Mouse (Mus musculus) adrenal gland (tissue): ENCODE data around the gene Xpo4.

Experiments
- intact Hi-C: fragments of 180-260 bp; cut with DNase I; formaldehyde crosslinking; loops from one replicate; pipeline ENCODE4 v1.15.1; 2025
- long read RNA-seq, 2 experiments: library from polyadenylated mRNA; unstranded; transcript quantifications; one replicate each; pipeline ENCODE4 v2.0.0; 2020; ENCODE audit warnings: borderline replicate concordance in 1 of 2; ENCODE audit not compliant: insufficient replicate concordance in 1 of 2

The Xpo4 gene
- long read RNA-seq, experiment 1, partial matches to known transcripts, result 0 of 5 reads
- long read RNA-seq, experiment 1, other reads (novel, unspliced or antisense), result 1 of 5 reads
- long read RNA-seq, experiment 2, partial matches to known transcripts, result 0 of 3 reads
- long read RNA-seq, experiment 2, other reads (novel, unspliced or antisense), result 0 of 3 reads

- intact Hi-C loops, result no loop called here
These were observed at the start of gene Xpo4 for GRCm38 (mm10) chr14:57664822-57665627. Gene Xpo4 (minus strand): TSS chr14:57665430.

DNA sequence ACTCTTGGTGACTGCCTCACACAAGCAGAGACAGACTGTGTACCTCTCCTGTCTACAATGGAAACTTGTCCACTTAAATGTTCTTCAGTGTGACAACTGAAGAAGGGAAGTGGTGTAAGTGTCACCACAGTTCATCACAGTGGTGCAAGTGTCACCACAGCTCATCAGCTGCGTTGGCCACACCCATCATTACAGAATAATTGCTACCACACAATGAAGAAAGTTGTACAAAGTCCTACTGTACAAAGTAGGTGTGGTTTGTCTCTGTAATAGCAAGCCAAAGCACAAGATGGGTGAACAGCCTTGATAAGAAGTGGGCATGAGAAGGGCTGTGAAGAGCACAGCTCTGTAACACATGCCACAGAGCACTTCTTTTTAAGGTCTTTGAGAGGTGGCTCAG is 47.7 kb upstream of the Xpo4 start:
- intact Hi-C loops, result no loop called here

- intact Hi-C loops, result no loop called here
These were observed 45.8 kb upstream of the Xpo4 start for GRCm38 (mm10) chr14:57711059-57711458.

DNA sequence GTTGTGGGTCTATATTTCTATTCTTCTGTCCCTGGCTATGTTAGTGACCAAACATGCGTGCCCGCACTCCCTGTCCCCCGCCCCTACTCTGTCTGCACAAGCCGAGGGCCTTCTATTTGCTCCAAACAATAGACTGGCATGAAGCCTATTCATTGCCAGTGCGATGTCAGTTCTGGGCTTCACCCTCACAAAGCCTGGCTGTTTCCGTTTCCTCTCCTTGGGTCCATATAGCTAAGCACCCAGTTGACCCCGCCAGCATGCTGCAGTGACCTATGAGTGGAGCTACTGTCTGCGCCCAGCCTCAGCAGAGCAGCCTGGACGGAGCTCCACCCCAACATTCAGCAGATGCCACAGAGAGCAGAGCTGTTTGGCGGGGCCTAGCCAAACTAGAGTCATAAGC is 43.9 kb upstream of the Xpo4 start:
- intact Hi-C loops, result no loop called here

- intact Hi-C loops, result no loop called here
These were observed 43.4 kb upstream of the Xpo4 start for GRCm38 (mm10) chr14:57708580-57708979.

- intact Hi-C loops, result no loop called here
These were observed 42.1 kb upstream of the Xpo4 start for GRCm38 (mm10) chr14:57707100-57707893.

- intact Hi-C loops, result no loop called here
These were observed 41.5 kb upstream of the Xpo4 start for GRCm38 (mm10) chr14:57706760-57707099.

DNA sequence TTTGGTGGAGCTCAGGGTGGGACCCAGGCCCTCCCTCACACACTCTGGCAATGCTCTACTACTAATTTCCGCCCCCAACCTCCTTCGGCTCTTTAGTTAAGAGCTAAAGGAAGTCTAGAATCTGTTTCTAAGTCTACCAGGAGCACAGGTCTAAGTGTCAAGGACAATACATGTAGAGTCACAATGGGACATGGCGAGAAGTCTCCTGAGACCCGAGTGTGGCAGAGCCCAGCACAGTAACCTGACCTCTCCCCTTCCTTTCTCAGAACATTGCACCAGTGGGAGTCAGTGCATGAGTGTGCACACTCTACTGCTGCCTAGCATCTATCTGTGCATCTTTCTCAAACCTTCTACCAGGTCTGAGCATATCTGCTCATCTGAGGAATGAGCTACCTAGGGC is 40.5 kb upstream of the Xpo4 start:
- intact Hi-C loops, result no loop called here

GRCm38 (mm10) chr14:57705075-57705474 is 39.8 kb upstream of the Xpo4 start:
- intact Hi-C loops, result no loop called here

DNA sequence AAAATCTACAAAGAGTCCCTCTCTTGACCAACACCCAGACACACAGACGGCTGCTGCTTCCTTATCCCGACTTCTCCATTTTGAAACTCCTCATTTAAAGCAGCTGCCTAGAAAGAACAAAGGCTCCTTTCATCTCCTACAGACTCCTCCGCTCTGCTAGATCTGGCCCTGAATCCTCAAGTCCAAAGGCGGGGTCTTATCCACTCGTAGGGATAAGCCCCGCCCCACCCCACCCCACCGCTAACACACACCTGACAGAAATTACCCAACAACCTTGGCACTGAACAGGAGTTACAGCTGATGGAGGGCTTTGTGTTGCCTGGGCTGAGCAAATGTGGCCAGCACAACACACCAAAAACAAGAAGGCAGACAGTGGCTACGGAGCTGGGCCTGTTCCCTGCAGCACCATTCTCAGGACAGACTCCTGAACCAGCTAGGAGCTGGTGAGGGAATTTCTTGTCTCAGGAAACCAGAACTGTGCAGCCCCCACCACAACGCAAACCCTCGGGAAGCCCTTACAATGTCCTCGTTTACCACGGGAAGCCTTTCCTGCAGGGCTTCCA is 36.8 kb upstream of the Xpo4 start:
- intact Hi-C loops, result no loop called here

- intact Hi-C loops, result loop anchor here (5.0 kb wide), 1 partner anchor 38 kb away; no protein-coding TSS in a partner anchor
These were observed 34.3 kb upstream of the Xpo4 start for GRCm38 (mm10) chr14:57699461-57699970.

DNA sequence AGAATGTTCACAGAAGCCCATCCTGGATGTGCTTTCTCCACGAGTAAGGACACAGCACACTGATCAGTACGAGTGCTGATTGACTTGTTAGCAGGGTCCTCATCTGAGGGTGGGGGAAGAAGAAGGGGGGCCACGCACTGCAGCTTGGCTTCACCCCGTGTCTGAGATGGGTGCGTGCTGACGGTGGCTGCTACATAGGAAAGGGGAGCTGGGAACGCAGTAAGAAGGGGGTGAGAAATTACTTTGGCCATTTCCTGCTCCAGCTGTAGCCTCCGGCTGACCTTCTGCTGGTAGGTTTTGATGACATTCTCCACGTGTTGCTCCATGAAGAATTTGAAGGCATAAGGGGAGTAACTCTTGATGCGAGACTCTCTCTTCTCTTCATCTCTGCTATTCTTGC is 33.8 kb upstream of the Xpo4 start:
- intact Hi-C loops, result loop anchor here (5.0 kb wide), 1 partner anchor 38 kb away; no protein-coding TSS in a partner anchor

- intact Hi-C loops, result loop anchor here (5.0 kb wide), 1 partner anchor 41 kb away; no protein-coding TSS in a partner anchor
These were observed 30.8 kb upstream of the Xpo4 start for GRCm38 (mm10) chr14:57696066-57696465.

DNA sequence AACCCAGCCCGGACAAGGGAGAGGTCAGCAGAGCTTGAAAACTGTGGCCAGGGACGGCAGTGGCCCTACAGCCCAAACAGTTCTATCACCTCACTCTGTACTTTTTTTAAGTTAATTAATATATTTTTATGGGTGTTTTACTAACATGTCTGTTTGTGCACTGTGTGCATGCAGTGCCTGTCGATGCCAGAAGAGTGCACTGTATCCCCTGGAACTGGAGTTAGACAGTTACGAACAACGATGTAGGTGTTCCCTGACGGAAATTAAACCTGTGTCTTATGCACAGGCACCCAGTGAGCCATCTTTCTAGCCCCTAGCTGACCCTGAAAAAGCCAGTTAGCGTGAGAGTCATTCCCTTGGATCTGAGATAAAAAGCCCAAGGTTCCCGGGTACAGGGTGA is 30.3 kb upstream of the Xpo4 start:
- intact Hi-C loops, result loop anchor here (5.0 kb wide), 1 partner anchor 42 kb away; no protein-coding TSS in a partner anchor

- intact Hi-C loops, result no loop called here
These were observed 29.0 kb upstream of the Xpo4 start for GRCm38 (mm10) chr14:57694246-57694645.

DNA sequence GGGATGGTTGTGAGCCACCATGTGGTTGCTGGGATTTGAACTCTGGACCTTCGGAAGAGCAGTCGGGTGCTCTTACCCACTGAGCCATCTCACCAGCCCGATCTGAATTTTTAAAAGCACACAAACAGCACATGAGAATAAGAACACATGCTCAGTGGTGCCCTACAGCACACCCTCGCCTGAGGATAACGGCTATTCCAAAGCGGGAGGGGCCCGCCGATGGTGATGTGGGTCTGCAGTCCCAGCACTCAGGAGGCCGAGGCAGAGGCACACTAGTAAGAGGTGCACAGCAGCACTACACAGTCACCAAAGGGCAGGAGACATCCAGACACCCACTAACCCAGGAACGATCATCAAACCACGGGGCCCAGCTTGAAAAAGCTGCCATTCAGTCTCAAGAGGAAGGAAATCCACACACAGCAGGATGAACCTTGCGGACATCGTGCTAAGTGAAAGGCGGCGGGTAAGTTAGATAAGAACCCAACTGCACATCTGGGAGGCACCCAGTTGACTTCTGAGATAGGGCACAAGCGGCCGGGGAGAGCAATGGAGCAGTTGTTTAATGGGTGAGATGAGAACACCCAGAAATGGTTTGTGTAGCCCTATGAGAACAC is 27.4 kb upstream of the Xpo4 start:
- intact Hi-C loops, result no loop called here

DNA sequence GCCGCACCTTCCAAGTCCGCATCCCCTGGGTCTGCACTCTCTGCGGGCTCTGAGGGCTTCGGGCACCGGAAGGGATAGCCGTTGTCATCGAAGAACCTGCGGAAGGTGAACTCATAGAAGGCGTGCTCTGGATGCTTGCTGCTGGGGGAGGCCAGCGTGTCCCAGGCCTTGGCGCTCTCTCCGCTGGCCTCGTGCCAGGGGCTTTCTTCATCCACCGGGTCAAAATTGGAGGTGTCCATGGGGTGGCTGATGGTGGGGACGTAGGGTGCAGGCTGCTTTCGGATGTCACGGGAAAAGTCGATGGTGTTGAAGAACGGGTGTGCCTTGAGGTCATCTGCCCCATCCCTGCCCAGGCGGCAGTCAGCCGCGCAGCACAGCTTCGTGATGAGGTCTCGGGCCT is 26.1 kb upstream of the Xpo4 start:
- intact Hi-C loops, result no loop called here

- intact Hi-C loops, result no loop called here
These were observed 25.5 kb upstream of the Xpo4 start for GRCm38 (mm10) chr14:57690681-57691080.

GRCm38 (mm10) chr14:57688066-57688465 is 22.8 kb upstream of the Xpo4 start:
- intact Hi-C loops, result loop anchor here (10.0 kb wide), 2 partner anchors 117 to 313 kb away; no protein-coding TSS in a partner anchor

GRCm38 (mm10) chr14:57687441-57687840 is 22.2 kb upstream of the Xpo4 start:
- intact Hi-C loops, result loop anchor here (10.0 kb wide), 2 partner anchors 117 to 313 kb away; no protein-coding TSS in a partner anchor

GRCm38 (mm10) chr14:57686647-57687046 is 21.4 kb upstream of the Xpo4 start:
- intact Hi-C loops, result loop anchor here (10.0 kb wide), 2 partner anchors 118 to 312 kb away; no protein-coding TSS in a partner anchor
